Mouse (Mus musculus) cortical plate, adult 2 months (tissue): ENCODE results near the gene Fam53a. TPM values are rescaled to one million over a fixed set of nuclear protein-coding genes. Genes with fewer than 3 reads are reported as not detected.

ENCODE experiments used
- H3K27ac ChIP-seq: fragments of 200-500 bp; 2 replicates; pipeline ENCODE4 v1.5.1; 2012; ENCODE audit warnings: low read length, control low read depth, inconsistent platforms; ENCODE audit not compliant: insufficient read depth
- H3K4me1 ChIP-seq: fragments of 200-500 bp; 2 replicates; pipeline ENCODE4 v1.6.1; 2011; ENCODE audit warnings: low read length; ENCODE audit not compliant: control insufficient read depth, insufficient read depth
- H3K4me3 ChIP-seq: fragments of 200-500 bp; 2 replicates; pipeline ENCODE4 v1.5.1; 2011; ENCODE audit warnings: mild to moderate bottlenecking, low read length, control low read depth; ENCODE audit not compliant: insufficient read depth
- CTCF ChIP-seq: fragments of 200-500 bp; IDR thresholded peaks from 2 replicates; pipeline ENCODE4 v1.5.1; 2011; ENCODE audit warnings: mild to moderate bottlenecking, control low read depth, low read length; ENCODE audit not compliant: insufficient read depth; ENCODE audit errors: extremely low read depth
- POLR2A ChIP-seq: fragments of 200-500 bp; IDR thresholded peaks from 2 replicates; pipeline ENCODE4 v1.6.1; 2011; ENCODE audit warnings: mild to moderate bottlenecking, low read length, control low read depth; ENCODE audit not compliant: insufficient read depth; ENCODE audit errors: extremely low read depth
- polyA plus RNA-seq: library from polyadenylated mRNA; depleted of rRNA; stranded (reverse); fragments of >200 nt; gene quantifications from 2 replicates; pipeline ENCODE4 v1.2.3, GENCODE M21; 2012; rRNA removed

Fam53a gene
- polyA plus RNA-seq, 1 experiment, result 19.1 TPM

DNA sequence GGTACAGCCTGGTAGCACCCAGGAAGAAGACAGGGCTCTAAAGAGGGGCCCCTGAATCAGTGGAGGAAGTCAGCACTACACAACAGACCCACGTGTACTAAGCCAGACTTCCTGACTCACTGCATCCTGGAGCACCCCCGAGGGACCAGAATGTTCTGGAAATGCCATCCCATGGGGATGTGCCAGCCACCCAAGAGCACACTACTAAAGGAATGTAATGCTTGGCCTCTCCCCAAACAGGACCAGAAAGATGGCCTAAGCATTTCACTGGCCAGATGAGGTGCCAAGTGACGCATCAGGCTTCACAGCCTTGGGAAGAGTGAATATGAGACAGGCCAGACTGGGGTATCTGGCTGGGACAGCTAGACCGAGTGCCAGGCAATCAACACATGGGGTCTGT lies 63.5 kb downstream of the Fam53a start:
- TF ChIP-seq POLR2A (no peak), CTCF (no peak)
- no peak overlapping the region for H3K4me3 ChIP-seq
- no peaks in the 10 kb centered on the region for H3K4me1 ChIP-seq
- H3K27ac ChIP-seq, result no peak overlapping the region

DNA sequence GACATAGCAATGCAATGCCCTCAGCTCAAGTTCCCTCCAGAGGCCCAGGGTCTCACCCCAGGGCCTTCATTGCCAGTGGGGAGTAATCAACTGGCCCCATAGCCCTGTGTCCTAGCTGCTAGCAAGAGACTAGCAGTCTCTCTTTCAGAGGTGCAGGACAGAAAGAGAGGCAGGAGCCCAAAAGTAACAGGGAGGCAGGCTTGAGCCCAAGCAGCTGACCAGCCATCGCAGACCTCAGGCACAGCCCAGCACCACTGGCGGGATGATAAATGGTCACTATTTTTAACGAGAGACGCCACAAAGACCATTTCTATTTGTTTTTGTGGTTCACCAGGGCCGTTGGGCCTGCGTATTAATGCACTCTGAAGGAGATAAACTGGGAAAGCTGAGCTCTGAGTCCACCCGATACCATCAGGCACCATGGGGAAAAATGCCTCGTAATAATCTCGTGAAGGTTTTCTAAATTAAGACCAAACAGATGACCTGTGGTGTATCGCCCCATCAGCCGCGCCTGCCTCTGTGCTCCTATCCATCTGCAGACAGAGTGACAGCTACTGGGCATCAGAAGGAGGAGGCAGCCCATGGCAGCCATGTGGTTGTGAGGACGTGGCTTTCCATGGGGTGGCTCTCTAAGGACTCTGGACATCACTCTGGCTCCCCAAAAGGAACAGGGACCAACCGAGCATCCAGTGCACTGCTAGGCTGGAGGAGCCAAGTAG lies 73.0 kb downstream of the Fam53a start:
- Histone ChIP-seq H3K27ac (no peak overlapping the region), H3K4me3 (no peak overlapping the region), H3K4me1 (no peaks in the 10 kb centered on the region)
- no peak for TF ChIP-seq CTCF
- TF ChIP-seq POLR2A, result no peak

Other genes with a start within 250 kb of the Fam53a start
- gene Nkx1-1, start 195.7 kb downstream of the Fam53a start, polyA plus RNA-seq, result not detected in 2 replicates
- 0.73 and 1.0 TPM in 2 replicates for gene Gm9903, start 290 bp upstream of the Fam53a start, polyA plus RNA-seq
- gene Slbp, start 22.9 kb upstream of the Fam53a start, polyA plus RNA-seq, result 27.6 and 28.4 TPM in 2 replicates
- gene Tacc3, start 28.5 kb upstream of the Fam53a start, polyA plus RNA-seq, result 9.3 and 11.4 TPM in 2 replicates
- gene Tmem129, start 28.8 kb upstream of the Fam53a start, polyA plus RNA-seq, result 37.1 and 37.7 TPM in 2 replicates
- 150 and 169 TPM in 2 replicates for gene Fgfr3, start 92.0 kb upstream of the Fam53a start, polyA plus RNA-seq
- 57.5 and 58.1 TPM in 2 replicates for gene Letm1, start 153.2 kb upstream of the Fam53a start, polyA plus RNA-seq
- 42.7 and 44.2 TPM in 2 replicates for gene Nsd2, start 191.1 kb upstream of the Fam53a start, polyA plus RNA-seq